Mouse (Mus musculus): ENCODE data around the gene Ccna2.

DNA sequence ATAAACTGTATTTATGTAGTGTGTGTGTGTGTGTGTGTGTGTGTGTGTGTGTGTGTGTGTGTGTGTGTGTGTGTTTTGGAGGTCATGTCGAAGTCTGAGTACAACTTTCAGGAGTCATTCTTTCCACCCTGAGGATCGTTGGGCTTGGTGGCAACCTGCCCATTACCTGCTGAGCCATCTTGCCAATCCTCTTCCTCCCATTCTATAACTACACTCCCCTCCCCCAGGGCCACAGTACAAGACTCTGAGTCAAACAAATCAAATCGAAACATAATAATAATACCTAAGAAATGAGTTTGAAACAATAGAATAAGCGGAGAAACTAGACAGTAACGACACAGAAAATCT is 41.9 kb upstream of the Ccna2 start:
- TF ChIP-seq POLR2A (IDR thresholded peaks at IDR 0.05; ENCODE audit: extremely low read depth, insufficient read depth, low read length) (no peak), CTCF (IDR thresholded peaks at IDR 0.05; ENCODE audit: low read depth, low read length) (no peak)
